Mouse (Mus musculus) lung, embryonic 14.5 days (tissue): ENCODE data around the gene Ankzf1. TPM values are rescaled to one million over a fixed set of nuclear protein-coding genes. Genes with fewer than 3 reads are reported as not detected.

Experiments
- ATAC-seq: fragments of 200-750 bp; cut with Nextera tagmentation; 2 replicates; pipeline ENCODE4 v1.8.0; 2017; ENCODE audit warnings: mild to moderate bottlenecking, moderate TSS enrichment, moderate library complexity; ENCODE audit not compliant: insufficient read depth
- DNase-seq: peaks from one replicate; pipeline ENCODE4 v3.0.0-alpha.2; 2015
- H3K27ac ChIP-seq: fragments of 300-500 bp; sonication (generic); 2 replicates; pipeline ENCODE4 v1.5.1; 2014; ENCODE audit warnings: low read depth, mild to moderate bottlenecking, moderate library complexity
- H3K27me3 ChIP-seq: fragments of 300-500 bp; sonication (generic); 2 replicates; pipeline ENCODE4 v1.6.1; 2014; ENCODE audit warnings: low read length, control low read depth; ENCODE audit not compliant: insufficient read depth
- H3K36me3 ChIP-seq: fragments of 300-500 bp; sonication (generic); 2 replicates; pipeline ENCODE4 v1.6.1; 2014; ENCODE audit warnings: control low read depth; ENCODE audit not compliant: insufficient read depth
- H3K4me1 ChIP-seq: fragments of 300-500 bp; sonication (generic); 2 replicates; pipeline ENCODE4 v1.6.1; 2014; ENCODE audit warnings: antibody characterized with exemption, control low read depth; ENCODE audit not compliant: insufficient read depth
- H3K4me2 ChIP-seq: fragments of 300-500 bp; sonication (generic); 2 replicates; pipeline ENCODE4 v1.6.1; 2014; ENCODE audit warnings: mild to moderate bottlenecking
- H3K4me3 ChIP-seq: fragments of 300-500 bp; sonication (generic); 2 replicates; pipeline ENCODE4 v1.5.1; 2014; ENCODE audit warnings: low read depth, low read length
- H3K9ac ChIP-seq: fragments of 300-500 bp; sonication (generic); 2 replicates; pipeline ENCODE4 v1.6.1; 2014
- H3K9me3 ChIP-seq: fragments of 300-500 bp; sonication (generic); 2 replicates; pipeline ENCODE4 v1.6.1; 2016; ENCODE audit warnings: low read depth, low read length, control low read depth
- CTCF ChIP-seq: IDR thresholded peaks from 2 replicates; pipeline ENCODE4 v1.5.1; 2016; ENCODE audit warnings: antibody characterized with exemption, low read depth
- WGBS: fragments of 180-500 bp; shearing (Covaris S2); extraction: QIAGEN DNeasy Blood & Tissue Kit; methylation state at CpG from one replicate; pipeline ENCODE4 v1.1.7; 2014; 5-methylcytosine and 5-hydroxymethylcytosine counted together
- polyA plus RNA-seq: library from polyadenylated mRNA; unstranded; fragments of >200 nt; fragmentation: Nextera tagmentation; extraction: Ambion mirVana; gene quantifications from 2 replicates; pipeline ENCODE4 v1.2.1, GENCODE M21; 2014

Ankzf1 gene
- polyA plus RNA-seq, 1 experiment from 2014 or later, result 16.5 TPM

DNA sequence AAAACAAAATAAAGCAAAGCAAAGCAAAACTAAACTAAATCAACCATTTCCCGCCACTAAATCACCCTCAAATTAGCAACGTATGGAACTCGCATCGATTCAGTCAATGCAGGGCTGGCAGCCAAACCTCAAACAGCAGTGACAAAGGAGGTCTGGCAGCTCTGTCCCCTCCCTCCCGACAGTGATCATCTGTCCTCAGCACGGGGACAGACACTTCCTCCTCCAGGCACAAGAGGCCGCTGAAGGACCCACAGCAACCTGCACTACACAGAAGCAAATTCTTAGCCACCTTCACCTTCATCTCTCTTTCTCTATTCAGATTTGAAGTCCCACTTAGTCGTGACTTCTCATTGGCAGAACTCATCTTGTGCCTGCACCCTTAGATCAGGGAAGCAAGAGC lies 42.7 kb downstream of the Ankzf1 start:
- 2% methylated on average over 8 of the region's 8 CpGs for WGBS
- TF ChIP-seq CTCF, result peak; percentile 71
- Histone ChIP-seq H3K27me3 (no peaks in the 10 kb centered on the region), H3K4me3 (no peak overlapping the region), H3K4me2 (no peak overlapping the region), H3K9me3 (no peaks in the 10 kb centered on the region), H3K36me3 (no peaks in the 10 kb centered on the region), H3K9ac (no peak overlapping the region), H3K4me1 (peaks cover 4% of the 10 kb centered on the region; the same call in 1 of the 2 replicates), H3K27ac (no peak overlapping the region)
- DNase-seq, result peak; percentile 75
- peak; percentile 28; the same call in 1 of the 2 replicates for ATAC-seq

DNA sequence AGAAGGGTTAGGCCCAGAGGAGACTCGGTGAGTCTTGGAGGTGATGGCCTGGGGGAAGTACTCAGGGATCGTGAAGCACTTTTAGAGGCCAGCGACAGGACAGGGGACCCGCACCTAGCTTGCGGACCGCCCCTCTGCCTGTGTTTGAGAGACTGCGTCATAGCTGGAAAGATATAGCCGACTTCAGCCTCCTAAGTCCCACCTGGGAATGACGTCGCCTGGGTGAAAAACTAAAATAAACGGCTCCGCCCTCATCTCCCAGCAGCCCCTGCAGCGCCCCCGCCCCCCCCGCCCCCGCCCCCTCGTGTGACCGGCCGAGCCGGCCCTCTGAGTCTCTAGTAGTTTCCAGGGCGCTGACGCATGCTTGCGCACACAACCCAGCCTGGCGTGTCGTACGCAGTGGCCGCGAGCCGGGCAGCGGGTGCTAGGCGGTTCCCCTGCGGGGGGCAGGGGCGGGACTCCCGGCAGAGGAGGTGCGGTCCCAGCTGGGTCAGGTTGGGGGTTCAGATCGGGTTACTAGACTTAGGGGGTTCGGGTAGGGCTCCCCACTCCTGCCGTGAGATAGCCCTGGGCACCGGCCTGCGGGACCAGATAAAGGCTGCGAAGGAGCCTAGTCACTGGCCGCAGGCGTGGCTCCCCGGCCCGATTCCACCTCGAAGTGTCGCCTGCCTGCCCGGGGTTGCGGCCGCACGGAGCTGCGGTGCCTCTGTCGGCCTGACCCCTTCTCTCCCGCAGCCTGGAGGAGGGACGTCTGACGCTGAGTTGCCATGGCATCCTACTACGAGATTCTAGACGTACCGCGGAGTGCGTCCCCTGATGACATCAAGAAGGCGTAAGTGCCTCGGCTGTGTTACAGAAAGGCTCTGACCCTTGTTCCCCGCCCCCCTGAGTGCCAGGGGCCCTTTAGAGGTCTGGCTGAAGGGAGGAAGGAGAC lies 44.4 kb downstream of the Ankzf1 start, which contains the start of gene Dnajb2:
Dnajb2 (plus strand) TSS at position 290 of the 934 bp plus-strand sequence.
- TF ChIP-seq CTCF, result no peak
- under 1% methylated on average over 64 of the region's 64 CpGs for WGBS
- peak; percentile 94 for ATAC-seq

DNA sequence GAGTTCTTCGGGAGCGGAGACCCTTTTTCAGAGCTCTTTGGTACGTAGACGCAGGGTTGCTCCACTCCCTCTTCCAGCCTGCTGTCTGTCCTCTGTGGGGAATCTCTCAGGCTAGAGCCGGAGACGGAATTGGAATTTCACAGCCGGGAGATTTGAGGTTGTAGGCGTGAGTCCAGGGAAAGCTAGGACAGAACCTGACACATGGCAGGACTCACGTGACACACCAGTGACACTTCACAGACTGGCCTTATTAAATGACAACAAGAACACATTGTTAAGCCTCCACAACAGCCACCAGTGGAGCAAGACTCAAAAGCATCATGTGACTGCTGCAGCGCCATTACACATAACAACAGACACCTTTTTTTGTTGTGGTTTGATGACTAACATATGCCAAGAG lies 47.6 kb downstream of the Ankzf1 start:
- no peak overlapping the region for H3K4me3 ChIP-seq
- 80% methylated on average over 10 of the region's 10 CpGs for WGBS
- H3K9ac ChIP-seq, result no peak overlapping the region
- H3K4me1 ChIP-seq, result peaks cover 4% of the 10 kb centered on the region; the same call in 1 of the 2 replicates
- no peaks in the 10 kb centered on the region for H3K27me3 ChIP-seq
- no peaks in the 10 kb centered on the region for H3K9me3 ChIP-seq
- no peak for DNase-seq
- no peak overlapping the region for H3K4me2 ChIP-seq
- peaks cover 21% of the 10 kb centered on the region for H3K36me3 ChIP-seq
- H3K27ac ChIP-seq, result no peak overlapping the region
- ATAC-seq, result no peak
- no peak for TF ChIP-seq CTCF

More for the DNA sequence above, 44.4 kb downstream of the Ankzf1 start, which contains the start of gene Dnajb2:
- no peaks in the 10 kb centered on the region for H3K27me3 ChIP-seq
- peak; percentile 88 for DNase-seq
- peaks cover 7% of the 10 kb centered on the region; the same call in 1 of the 2 replicates for H3K36me3 ChIP-seq
- peak within 1 kb of the TSS; percentile 89 for H3K27ac ChIP-seq
- H3K4me3 ChIP-seq, result peak within 1 kb of the TSS; percentile 68
- H3K4me1 ChIP-seq, result peaks cover 4% of the 10 kb centered on the region; the same call in 1 of the 2 replicates
- peak within 1 kb of the TSS; percentile 74 for H3K9ac ChIP-seq
- H3K9me3 ChIP-seq, result no peaks in the 10 kb centered on the region
- H3K4me2 ChIP-seq, result peak within 1 kb of the TSS; percentile 92

DNA sequence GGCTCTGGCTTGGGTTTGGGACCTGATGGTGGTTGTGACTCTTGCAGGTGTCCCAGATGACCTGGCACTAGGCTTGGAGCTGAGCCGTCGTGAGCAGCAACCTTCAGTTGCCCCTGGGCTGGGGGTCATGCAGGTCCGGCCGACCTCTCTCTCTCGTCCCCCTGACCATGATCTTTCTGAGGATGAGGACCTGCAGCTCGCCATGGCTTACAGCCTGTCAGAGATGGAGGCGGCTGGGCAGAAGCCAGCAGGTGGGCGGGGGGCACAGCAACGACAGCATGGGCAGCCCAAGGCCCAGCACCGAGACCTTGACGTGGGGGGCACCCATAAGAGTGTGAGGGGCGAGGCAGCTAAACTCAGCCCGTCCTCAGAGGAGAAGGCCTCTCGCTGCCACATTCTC lies 51.5 kb downstream of the Ankzf1 start:
- no peak for TF ChIP-seq CTCF
- H3K4me1 ChIP-seq, result peaks cover 7% of the 10 kb centered on the region; the same call in 1 of the 2 replicates
- H3K36me3 ChIP-seq, result peaks cover 21% of the 10 kb centered on the region
- H3K9ac ChIP-seq, result no peak overlapping the region
- H3K4me3 ChIP-seq, result no peak overlapping the region
- H3K4me2 ChIP-seq, result no peak overlapping the region
- DNase-seq, result no peak
- H3K9me3 ChIP-seq, result no peaks in the 10 kb centered on the region
- H3K27me3 ChIP-seq, result no peaks in the 10 kb centered on the region
- H3K27ac ChIP-seq, result no peak overlapping the region
- WGBS, result 85% methylated on average over 14 of the region's 14 CpGs
- ATAC-seq, result no peak

DNA sequence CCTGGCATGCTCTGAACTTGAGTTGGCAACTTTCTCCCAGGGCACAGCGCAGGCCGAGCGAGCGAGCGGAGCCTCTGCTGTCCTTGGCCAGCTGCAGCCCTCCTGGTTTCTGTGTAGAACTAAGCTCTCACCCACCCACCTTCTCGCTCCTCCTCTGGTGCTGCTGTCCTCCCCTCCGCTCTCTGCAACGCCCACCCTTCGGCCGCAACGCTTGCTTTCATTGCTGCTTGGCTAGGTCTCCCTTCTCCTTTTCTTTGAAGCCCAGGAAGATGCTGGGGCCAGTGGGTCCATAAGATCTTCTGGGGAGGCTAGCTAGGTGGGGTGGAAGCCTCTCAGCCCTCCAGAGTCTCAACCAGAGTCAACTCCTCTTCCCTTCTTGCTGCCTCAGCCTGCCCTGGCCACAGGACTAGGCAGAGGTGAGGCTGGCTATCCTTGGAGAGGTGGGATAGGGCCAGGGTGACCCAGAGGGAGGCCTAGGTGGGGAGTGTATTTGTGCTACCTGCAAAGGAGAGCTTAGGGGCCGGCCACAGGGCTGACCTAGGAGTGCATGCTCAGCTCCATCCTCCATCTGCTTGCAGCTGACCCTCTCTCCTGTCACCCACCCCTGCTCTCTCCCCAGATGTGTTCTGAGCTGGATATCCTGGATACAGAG lies 52.4 kb downstream of the Ankzf1 start:
- TF ChIP-seq CTCF, result no peak
- Histone ChIP-seq H3K4me1 (peaks cover 7% of the 10 kb centered on the region; the same call in 1 of the 2 replicates), H3K36me3 (peaks cover 21% of the 10 kb centered on the region), H3K9me3 (no peaks in the 10 kb centered on the region), H3K9ac (no peak overlapping the region), H3K4me3 (no peak overlapping the region), H3K27ac (no peak overlapping the region), H3K4me2 (no peak overlapping the region), H3K27me3 (no peaks in the 10 kb centered on the region)
- no peak for DNase-seq
- 87% methylated on average over 12 of the region's 12 CpGs for WGBS
- ATAC-seq, result no peak; the same call in 1 of the 2 replicates

DNA sequence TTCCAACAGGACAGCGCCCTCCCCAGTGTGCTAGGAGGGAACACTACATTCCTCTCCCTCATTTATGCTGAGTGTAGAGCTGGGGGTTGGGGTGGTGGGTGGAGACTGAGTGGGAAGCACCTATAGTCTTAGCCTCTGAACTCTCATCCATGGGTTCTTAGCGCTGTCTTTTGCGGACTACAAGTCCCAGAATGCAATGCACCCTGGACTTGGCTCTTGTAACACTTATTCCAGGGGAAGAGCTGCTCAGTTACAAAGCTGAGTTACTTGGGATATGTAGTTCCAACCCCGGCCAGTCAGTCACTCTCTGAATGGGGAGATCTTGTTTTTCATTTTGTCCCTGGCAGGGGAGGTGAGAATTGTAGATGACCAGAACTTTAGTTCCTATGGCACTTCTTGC lies 52.9 kb downstream of the Ankzf1 start:
- DNase-seq (peak; percentile 81), ATAC-seq (peak; percentile 55; the same call in 1 of the 2 replicates)
- Histone ChIP-seq H3K4me1 (peaks cover 7% of the 10 kb centered on the region; the same call in 1 of the 2 replicates), H3K27me3 (no peaks in the 10 kb centered on the region), H3K27ac (no peak overlapping the region), H3K9me3 (no peaks in the 10 kb centered on the region), H3K9ac (no peak overlapping the region), H3K4me3 (no peak overlapping the region), H3K4me2 (no peak overlapping the region), H3K36me3 (peaks cover 21% of the 10 kb centered on the region)
- TF ChIP-seq CTCF, result no peak
- 19% methylated on average over 4 of the region's 4 CpGs for WGBS
